Mouse (Mus musculus) bone marrow macrophage, adult 2 months (primary cell): ENCODE measurements at regions not wholly inside any gene's neighbourhood (a gene's known extent, or its start where the extent isn't known, plus 50 kb on each side); places are given as distances from the start of the nearest gene placed in this dataset.

Experiments
- CTCF ChIP-seq: IDR thresholded peaks from 2 replicates; pipeline ENCODE4 v1.5.1; 2012; ENCODE audit warnings: low read depth, mild to moderate bottlenecking, low read length, moderate library complexity
- POLR2A ChIP-seq: IDR thresholded peaks from 2 replicates; pipeline ENCODE4 v1.6.1; 2012; ENCODE audit warnings: mild to moderate bottlenecking, low read depth, low read length, borderline replicate concordance

- TF ChIP-seq POLR2A (no peak), CTCF (no peak)
Measured at GRCm38 (mm10) chr2:106195170-106195569, 191.8 kb upstream of the Dnajc24 start.
